14 mouse cellular contexts compared by ENCODE assay signal in genomic region chr6:77101047-77101446, GRCm38 (mm10).
DNase-seq lines count a peak whose midpoint lies in the region; ATAC-seq and TF ChIP-seq lines count a peak whose summit lies in the region.
"Had no signal": no experiment of that assay in that cellular context is flagged by ENCODE, and none has a peak within 500 bp of the region (broad histone marks: within the 10 kb centered on the region; RNA-seq: fewer than 3 reads in every experiment).

No protein-coding gene starts in this region.

- no peak overlapping the region for H3K9ac ChIP-seq in hindbrain, embryonic 12.5 days
- H3K9ac ChIP-seq in hindbrain, embryonic 11.5 days (ENCODE audit: low read depth, low read length): no peak overlapping the region
- no peak overlapping the region for H3K9ac ChIP-seq in embryonic facial prominence, embryonic 14.5 days (ENCODE audit: low read depth, low read length)
- H3K9ac ChIP-seq in liver, postnatal 0 days (replicated peaks): no peak overlapping the region
- H3K9ac ChIP-seq: heart, embryonic 15.5 days; limb, embryonic 13.5 days had no signal

- H3K4me1 ChIP-seq in hindbrain, embryonic 12.5 days: peaks cover 4% of the 10 kb centered on the region
- no peaks in the 10 kb centered on the region for H3K4me1 ChIP-seq in hindbrain, embryonic 11.5 days (replicated peaks; ENCODE audit: control insufficient read depth, insufficient read depth, low read length)
- H3K4me1 ChIP-seq in embryonic facial prominence, embryonic 14.5 days (ENCODE audit: control insufficient read depth, insufficient read depth, low read length): no peaks in the 10 kb centered on the region
- no peaks in the 10 kb centered on the region for H3K4me1 ChIP-seq in liver, postnatal 0 days (ENCODE audit: insufficient read depth)
- H3K4me1 ChIP-seq: heart, embryonic 15.5 days; limb, embryonic 13.5 days had no signal

- 32% methylated on average over 1 of the region's 1 CpGs for WGBS in hindbrain, embryonic 12.5 days
- 41% methylated on average over 1 of the region's 1 CpGs for WGBS in hindbrain, embryonic 11.5 days
- WGBS in embryonic facial prominence, embryonic 14.5 days: 19% methylated on average over 1 of the region's 1 CpGs
- 32% methylated on average over 1 of the region's 1 CpGs for WGBS in liver, postnatal 0 days (ENCODE audit: insufficient replicate concordance)

- DNase-seq in hindbrain, embryonic 11.5 days (ENCODE audit: low spot score): no peak
- DNase-seq in retina, postnatal 1 day: peak; percentile 10
- DNase-seq in retina, embryonic 14.5 days (ENCODE audit: low spot score): no peak
- peak; percentile 8 for DNase-seq in embryonic facial prominence, embryonic 14.5 days (ENCODE audit: low spot score)
- no peak for DNase-seq in liver, postnatal 0 days
- no peak for DNase-seq in thymus, adult 18-20 months
- DNase-seq: adrenal gland, postnatal 36 days; cerebellum, adult 11 months; gastrocnemius, postnatal 36 days; lung, adult 2 months had no signal

- H3K4me3 ChIP-seq in hindbrain, embryonic 12.5 days: no peak overlapping the region
- H3K4me3 ChIP-seq in hindbrain, embryonic 11.5 days (ENCODE audit: low read depth, low read length): no peak overlapping the region
- H3K4me3 ChIP-seq in embryonic facial prominence, embryonic 14.5 days (ENCODE audit: low read depth, low read length): no peak overlapping the region
- H3K4me3 ChIP-seq in liver, postnatal 0 days (ENCODE audit: low read depth, low read length): no peak overlapping the region
- H3K4me3 ChIP-seq: heart, embryonic 15.5 days; limb, embryonic 13.5 days had no signal

- no peaks in the 10 kb centered on the region for H3K9me3 ChIP-seq in hindbrain, embryonic 12.5 days (replicated peaks)
- H3K9me3 ChIP-seq in hindbrain, embryonic 11.5 days (ENCODE audit: control insufficient read depth, low read length): no peaks in the 10 kb centered on the region
- no peaks in the 10 kb centered on the region for H3K9me3 ChIP-seq in embryonic facial prominence, embryonic 14.5 days (ENCODE audit: control insufficient read depth, low read length)
- H3K9me3 ChIP-seq in liver, postnatal 0 days (ENCODE audit: low read length): no peaks in the 10 kb centered on the region
- H3K9me3 ChIP-seq: heart, embryonic 15.5 days; limb, embryonic 13.5 days had no signal

- no peak for TF ChIP-seq CTCF in liver, postnatal 0 days (IDR thresholded peaks at IDR 0.05; ENCODE audit: low read depth)

- H3K27me3 ChIP-seq in hindbrain, embryonic 12.5 days: no peaks in the 10 kb centered on the region
- no peaks in the 10 kb centered on the region for H3K27me3 ChIP-seq in hindbrain, embryonic 11.5 days (ENCODE audit: control insufficient read depth, insufficient read depth, low read length)
- H3K27me3 ChIP-seq in embryonic facial prominence, embryonic 14.5 days (replicated peaks; ENCODE audit: control insufficient read depth, insufficient read depth, low read length): no peaks in the 10 kb centered on the region
- no peaks in the 10 kb centered on the region for H3K27me3 ChIP-seq in liver, postnatal 0 days (ENCODE audit: insufficient read depth, low read length)
- H3K27me3 ChIP-seq: heart, embryonic 15.5 days; limb, embryonic 13.5 days had no signal

- TF ChIP-seq EP300 in liver, postnatal 0 days (IDR thresholded peaks at IDR 0.05; ENCODE audit: low read depth): no peak

- no peak overlapping the region for H3K27ac ChIP-seq in hindbrain, embryonic 12.5 days
- H3K27ac ChIP-seq in hindbrain, embryonic 11.5 days (ENCODE audit: low read depth, low read length): no peak overlapping the region
- H3K27ac ChIP-seq in embryonic facial prominence, embryonic 14.5 days (replicated peaks; ENCODE audit: low read depth, low read length): no peak overlapping the region
- no peak overlapping the region for H3K27ac ChIP-seq in liver, postnatal 0 days (ENCODE audit: low read depth)
- H3K27ac ChIP-seq: heart, embryonic 15.5 days; kidney, postnatal 0 days; limb, embryonic 13.5 days had no signal

- ATAC-seq in hindbrain, embryonic 12.5 days (ENCODE audit: low FRiP score): peak; percentile 26; the same call in 1 of the 2 replicates
- no peak for ATAC-seq in hindbrain, embryonic 11.5 days (ENCODE audit: low FRiP score)
- ATAC-seq in embryonic facial prominence, embryonic 14.5 days (ENCODE audit: low read depth): no peak
- no peak for ATAC-seq in liver, postnatal 0 days

- no peak overlapping the region for H3K4me2 ChIP-seq in hindbrain, embryonic 12.5 days (replicated peaks)
- H3K4me2 ChIP-seq in hindbrain, embryonic 11.5 days (replicated peaks; ENCODE audit: low read depth, low read length): no peak overlapping the region
- no peak overlapping the region for H3K4me2 ChIP-seq in embryonic facial prominence, embryonic 14.5 days (ENCODE audit: low read depth, low read length)
- H3K4me2 ChIP-seq in liver, postnatal 0 days (ENCODE audit: low read depth, low read length): no peak overlapping the region
- H3K4me2 ChIP-seq: heart, embryonic 15.5 days; limb, embryonic 13.5 days had no signal

- no peaks in the 10 kb centered on the region for H3K36me3 ChIP-seq in hindbrain, embryonic 12.5 days
- no peaks in the 10 kb centered on the region for H3K36me3 ChIP-seq in hindbrain, embryonic 11.5 days (ENCODE audit: control insufficient read depth, insufficient read depth, low read length)
- H3K36me3 ChIP-seq in embryonic facial prominence, embryonic 14.5 days (ENCODE audit: control insufficient read depth, insufficient read depth, low read length): no peaks in the 10 kb centered on the region
- H3K36me3 ChIP-seq in liver, postnatal 0 days (replicated peaks; ENCODE audit: insufficient read depth, low read length): no peaks in the 10 kb centered on the region
- H3K36me3 ChIP-seq: heart, embryonic 15.5 days; limb, embryonic 13.5 days had no signal

Comparison
In these comparisons a context has a peak if more than half of its experiments do, and no peak if none do; other contexts are left out.
1. DNase-seq: peak in retina, postnatal 1 day (single experiment) and embryonic facial prominence, embryonic 14.5 days (single experiment); none in hindbrain, embryonic 11.5 days (single experiment), retina, embryonic 14.5 days (single experiment), liver, postnatal 0 days (single experiment) and thymus, adult 18-20 months (0 of 2).